ENCODE assay signal across 9 mouse cellular contexts in genomic region chr1:87828185-87828584, GRCm38 (mm10). TPM values are rescaled to one million over a fixed set of nuclear protein-coding genes. Genes with fewer than 3 reads are reported as not detected.
DNase-seq lines count a peak whose midpoint lies in the region; ATAC-seq and TF ChIP-seq lines count a peak whose summit lies in the region.
"Had no signal": no experiment of that assay in that cellular context is flagged by ENCODE, and none has a peak within 500 bp of the region (broad histone marks: within the 10 kb centered on the region; RNA-seq: fewer than 3 reads in every experiment).

No protein-coding gene starts in this region.

- no peak for ATAC-seq in heart, embryonic 11.5 days (replicated peaks; ENCODE audit: insufficient number of reproducible peaks, low FRiP score, low TSS enrichment)

- TF ChIP-seq CTCF in lung, adult 2 months (IDR thresholded peaks at IDR 0.05; ENCODE audit: insufficient read depth, low read length): no peak

- no peaks in the 10 kb centered on the region for H3K9me3 ChIP-seq in heart, embryonic 11.5 days (replicated peaks; ENCODE audit: control insufficient read depth, low read length)
- H3K9me3 ChIP-seq in midbrain, embryonic 10.5 days (replicated peaks): no peaks in the 10 kb centered on the region

- H3K4me3 ChIP-seq in heart, embryonic 11.5 days (ENCODE audit: low read depth, low read length): no peak overlapping the region
- no peak overlapping the region for H3K4me3 ChIP-seq in lung, adult 2 months (replicated peaks; ENCODE audit: extremely low read depth, low read depth, low read length)
- H3K4me3 ChIP-seq in midbrain, embryonic 10.5 days: no peak overlapping the region

- no peaks in the 10 kb centered on the region for H3K27me3 ChIP-seq in heart, embryonic 11.5 days (ENCODE audit: control insufficient read depth, insufficient read depth, low read length)
- no peaks in the 10 kb centered on the region for H3K27me3 ChIP-seq in midbrain, embryonic 10.5 days (ENCODE audit: low read depth, poor library complexity, severe bottlenecking)

- H3K27ac ChIP-seq in heart, embryonic 11.5 days (ENCODE audit: low read depth, low read length): no peak overlapping the region
- no peak overlapping the region for H3K27ac ChIP-seq in midbrain, embryonic 10.5 days (replicated peaks)

- peak; percentile 52 to 87 for DNase-seq in heart, adult 18-20 months
- peak; percentile 52 to 55 for DNase-seq in adrenal gland, postnatal 36 days
- DNase-seq in lung, adult 2 months: no peak
- peak; percentile 63 to 74 for DNase-seq in spleen, postnatal 4 days (ENCODE audit: low spot score in 2 of 2)
- DNase-seq in cerebellum, adult 11-12 months: no peak
- DNase-seq in ovary, postnatal 10 days (ENCODE audit: low spot score): no peak
- DNase-seq in midbrain, embryonic 10.5 days (ENCODE audit: low spot score): no peak
- DNase-seq: lung, embryonic 14.5 days had no signal

- no peaks in the 10 kb centered on the region for H3K36me3 ChIP-seq in heart, embryonic 11.5 days (ENCODE audit: control insufficient read depth, insufficient read depth, low read length)
- H3K36me3 ChIP-seq in midbrain, embryonic 10.5 days: no peaks in the 10 kb centered on the region

- H3K4me2 ChIP-seq in heart, embryonic 11.5 days: no peak overlapping the region
- H3K4me2 ChIP-seq: lung, embryonic 14.5 days had no signal

- WGBS in heart, embryonic 11.5 days (ENCODE audit: insufficient replicate concordance): 53% methylated on average over 9 of the region's 9 CpGs
- 41% methylated on average over 9 of the region's 9 CpGs for WGBS in lung, adult 2 months
- WGBS in midbrain, embryonic 10.5 days: 78% methylated on average over 9 of the region's 9 CpGs

- H3K4me1 ChIP-seq in heart, embryonic 11.5 days (ENCODE audit: control insufficient read depth, insufficient read depth, low read length): peaks cover 4% of the 10 kb centered on the region; the same call in 1 of the 2 replicates
- no peaks in the 10 kb centered on the region for H3K4me1 ChIP-seq in lung, adult 2 months (ENCODE audit: control insufficient read depth, insufficient read depth, low read length)
- peaks cover 12% of the 10 kb centered on the region for H3K4me1 ChIP-seq in midbrain, embryonic 10.5 days

- no peak overlapping the region for H3K9ac ChIP-seq in heart, embryonic 11.5 days (ENCODE audit: low read depth, low read length)
- H3K9ac ChIP-seq: lung, embryonic 14.5 days had no signal

- TF ChIP-seq POLR2A in lung, adult 2 months (IDR thresholded peaks at IDR 0.05; ENCODE audit: borderline replicate concordance, extremely low read depth, low read depth, low read length): 0 out of 2 replicates have a peak, but pooled peaks have one; percentile 18

RNA-seq across cellular contexts. Expression of gene Sag, which starts 24.7 kb away (rescaled TPM):
- total RNA-seq in heart, adult 18-20 months (2021): under 1 TPM; 0.15 to 0.33 TPM
- polyA plus RNA-seq in heart, embryonic 11.5 days (2014; fragmentation: Nextera tagmentation; extraction: Ambion mirVana): 1.2 and 1.5 TPM in 2 replicates
- 1 to 10 TPM; 1.5 to 3.3 TPM for total RNA-seq in adrenal gland, postnatal 36 days (2021)
- 0.38 and 0.86 TPM in 2 replicates for polyA plus RNA-seq in lung, adult 2 months (2012; rRNA removed)
- 2.2 and 2.7 TPM in 2 replicates for polyA plus RNA-seq in midbrain, embryonic 10.5 days (2016; fragmentation: Nextera tagmentation; extraction: Ambion mirVana)

RNA-seq across cellular contexts. Expression of gene Dgkd, which starts 24.9 kb away (rescaled TPM):
- 10 to 100 TPM; 35.1 to 46.8 TPM for total RNA-seq in heart, adult 18-20 months (2021)
- polyA plus RNA-seq in heart, embryonic 11.5 days (2014; fragmentation: Nextera tagmentation; extraction: Ambion mirVana): 22.2 and 24.2 TPM in 2 replicates
- total RNA-seq in adrenal gland, postnatal 36 days (2021): 10 to 100 TPM; 66.0 to 74.1 TPM
- polyA plus RNA-seq in lung, adult 2 months (2012; rRNA removed): 28.5 and 36.9 TPM in 2 replicates
- 37.8 and 41.6 TPM in 2 replicates for polyA plus RNA-seq in midbrain, embryonic 10.5 days (2016; fragmentation: Nextera tagmentation; extraction: Ambion mirVana)

Comparison
In these comparisons a context has a peak if more than half of its experiments do, and no peak if none do; other contexts are left out.
1. DNase-seq: peak in heart, adult 18-20 months (2 of 2), adrenal gland, postnatal 36 days (2 of 2) and spleen, postnatal 4 days (2 of 2); none in lung, adult 2 months (single experiment), cerebellum, adult 11-12 months (single experiment), ovary, postnatal 10 days (single experiment) and midbrain, embryonic 10.5 days (single experiment).